Mouse (Mus musculus): ENCODE results near the gene Rdh5. TPM values are rescaled to one million over a fixed set of nuclear protein-coding genes. Genes with fewer than 3 reads are reported as not detected.

Rdh5 gene
- total and polyA plus RNA-seq, 2 experiments from 2014 or later: 21.0 to 24.8 TPM

- no peaks in the 10 kb centered on the region for H3K4me1 ChIP-seq (ENCODE audit: insufficient read depth, low read length)
- peak overlapping the region; percentile 63 for H3K4me2 ChIP-seq (ENCODE audit: low read depth, low read length)
- DNase-seq (ENCODE audit: low spot score) (peak; percentile 31), ATAC-seq (no peak)
- TF ChIP-seq CTCF (IDR thresholded peaks at IDR 0.05; ENCODE audit: low read depth): no peak
- H3K9me3 ChIP-seq (ENCODE audit: low read length): no peaks in the 10 kb centered on the region
- H3K4me3 ChIP-seq (ENCODE audit: low read length): peak overlapping the region; percentile 87
- H3K27me3 ChIP-seq (ENCODE audit: insufficient read depth, low read length): no peaks in the 10 kb centered on the region
- H3K9ac ChIP-seq (replicated peaks; ENCODE audit: low read length): peak overlapping the region; percentile 85
- no peaks in the 10 kb centered on the region for H3K36me3 ChIP-seq (ENCODE audit: insufficient read depth, low read length)
- WGBS: 61% methylated on average over 13 of the region's 13 CpGs
- peak overlapping the region; percentile 93 for H3K27ac ChIP-seq
These were observed 13.8 kb downstream of the Rdh5 start for GRCm38 (mm10) chr10:128908778-128909448.

- H3K4me2 ChIP-seq (ENCODE audit: low read depth, low read length): no peak overlapping the region
- H3K4me1 ChIP-seq (ENCODE audit: insufficient read depth, low read length): no peaks in the 10 kb centered on the region
- H3K9me3 ChIP-seq (ENCODE audit: low read length): no peaks in the 10 kb centered on the region
- 64% methylated on average over 5 of the region's 5 CpGs for WGBS
- no peaks in the 10 kb centered on the region for H3K36me3 ChIP-seq (ENCODE audit: insufficient read depth, low read length)
- no peak overlapping the region for H3K4me3 ChIP-seq (ENCODE audit: low read length)
- no peak for DNase-seq (ENCODE audit: low spot score)
- no peak for TF ChIP-seq CTCF (IDR thresholded peaks at IDR 0.05; ENCODE audit: low read depth)
- ATAC-seq: no peak
- H3K27me3 ChIP-seq (ENCODE audit: insufficient read depth, low read length): no peaks in the 10 kb centered on the region
- H3K27ac ChIP-seq: no peak overlapping the region
- no peak overlapping the region for H3K9ac ChIP-seq (replicated peaks; ENCODE audit: low read length)
These were observed 17.9 kb downstream of the Rdh5 start for GRCm38 (mm10) chr10:128904812-128905211.

GRCm38 (mm10) chr10:128902409-128902988 is 20.2 kb downstream of the Rdh5 start:
- no peak for TF ChIP-seq CTCF (IDR thresholded peaks at IDR 0.05; ENCODE audit: low read depth)
- Histone ChIP-seq H3K4me1 (ENCODE audit: insufficient read depth, low read length) (no peaks in the 10 kb centered on the region), H3K9ac (replicated peaks; ENCODE audit: low read length) (no peak overlapping the region), H3K36me3 (ENCODE audit: insufficient read depth, low read length) (no peaks in the 10 kb centered on the region), H3K9me3 (ENCODE audit: low read length) (no peaks in the 10 kb centered on the region), H3K4me3 (ENCODE audit: low read length) (no peak overlapping the region), H3K4me2 (ENCODE audit: low read depth, low read length) (no peak overlapping the region), H3K27ac (no peak overlapping the region), H3K27me3 (ENCODE audit: insufficient read depth, low read length) (no peaks in the 10 kb centered on the region)
- DNase-seq (ENCODE audit: low spot score) (no peak), ATAC-seq (no peak)
- WGBS: 68% methylated on average over 3 of the region's 3 CpGs

GRCm38 (mm10) chr10:128901409-128901808 is 21.3 kb downstream of the Rdh5 start:
- ATAC-seq: no peak
- 76% methylated on average over 1 of the region's 1 CpGs for WGBS
- no peaks in the 10 kb centered on the region for H3K36me3 ChIP-seq (ENCODE audit: insufficient read depth, low read length)
- H3K4me3 ChIP-seq (ENCODE audit: low read length): no peak overlapping the region
- H3K9me3 ChIP-seq (ENCODE audit: low read length): no peaks in the 10 kb centered on the region
- no peak overlapping the region for H3K9ac ChIP-seq (replicated peaks; ENCODE audit: low read length)
- no peak for TF ChIP-seq CTCF (IDR thresholded peaks at IDR 0.05; ENCODE audit: low read depth)
- no peak for DNase-seq (ENCODE audit: low spot score)
- H3K4me1 ChIP-seq (ENCODE audit: insufficient read depth, low read length): peaks cover 6% of the 10 kb centered on the region; the same call in 1 of the 2 replicates
- no peak overlapping the region for H3K4me2 ChIP-seq (ENCODE audit: low read depth, low read length)
- no peaks in the 10 kb centered on the region for H3K27me3 ChIP-seq (ENCODE audit: insufficient read depth, low read length)
- H3K27ac ChIP-seq: no peak overlapping the region

GRCm38 (mm10) chr10:128900698-128901097 is 22.0 kb downstream of the Rdh5 start, which contains the start of gene Cd63:
Gene Cd63 (plus strand): TSS chr10:128900989.
- no peaks in the 10 kb centered on the region for H3K27me3 ChIP-seq (ENCODE audit: insufficient read depth, low read length)
- H3K36me3 ChIP-seq (ENCODE audit: insufficient read depth, low read length): no peaks in the 10 kb centered on the region
- TF ChIP-seq CTCF (IDR thresholded peaks at IDR 0.05; ENCODE audit: low read depth): no peak
- DNase-seq (ENCODE audit: low spot score) (no peak), ATAC-seq (no peak)
- H3K27ac ChIP-seq: no peak within 1 kb of the TSS
- H3K4me1 ChIP-seq (ENCODE audit: insufficient read depth, low read length): peaks cover 13% of the 10 kb centered on the region; the same call in 1 of the 2 replicates
- 93% methylated on average over 3 of the region's 3 CpGs for WGBS
- no peaks in the 10 kb centered on the region for H3K9me3 ChIP-seq (ENCODE audit: low read length)
- no peak within 1 kb of the TSS for H3K9ac ChIP-seq (replicated peaks; ENCODE audit: low read length)
- no peak within 1 kb of the TSS for H3K4me2 ChIP-seq (ENCODE audit: low read depth, low read length)
- H3K4me3 ChIP-seq (ENCODE audit: low read length): no peak within 1 kb of the TSS

- no peaks in the 10 kb centered on the region for H3K9me3 ChIP-seq (ENCODE audit: low read length)
- no peak overlapping the region for H3K4me3 ChIP-seq (ENCODE audit: low read length)
- 81% methylated on average over 6 of the region's 6 CpGs for WGBS
- DNase-seq (ENCODE audit: low spot score) (no peak), ATAC-seq (no peak)
- no peak overlapping the region for H3K27ac ChIP-seq
- peaks cover 13% of the 10 kb centered on the region; the same call in 1 of the 2 replicates for H3K4me1 ChIP-seq (ENCODE audit: insufficient read depth, low read length)
- no peak overlapping the region for H3K4me2 ChIP-seq (ENCODE audit: low read depth, low read length)
- H3K27me3 ChIP-seq (ENCODE audit: insufficient read depth, low read length): no peaks in the 10 kb centered on the region
- TF ChIP-seq CTCF (IDR thresholded peaks at IDR 0.05; ENCODE audit: low read depth): no peak
- H3K9ac ChIP-seq (replicated peaks; ENCODE audit: low read length): no peak overlapping the region
- no peaks in the 10 kb centered on the region for H3K36me3 ChIP-seq (ENCODE audit: insufficient read depth, low read length)
These were observed 22.8 kb downstream of the Rdh5 start for GRCm38 (mm10) chr10:128899759-128900490.
